Mouse (Mus musculus): ENCODE results near the gene Glt28d2. TPM values are rescaled to one million over a fixed set of nuclear protein-coding genes. Genes with fewer than 3 reads are reported as not detected.

Glt28d2 gene
- polyA plus RNA-seq, 1 experiment from 2014 or later = 3.4 TPM

DNA sequence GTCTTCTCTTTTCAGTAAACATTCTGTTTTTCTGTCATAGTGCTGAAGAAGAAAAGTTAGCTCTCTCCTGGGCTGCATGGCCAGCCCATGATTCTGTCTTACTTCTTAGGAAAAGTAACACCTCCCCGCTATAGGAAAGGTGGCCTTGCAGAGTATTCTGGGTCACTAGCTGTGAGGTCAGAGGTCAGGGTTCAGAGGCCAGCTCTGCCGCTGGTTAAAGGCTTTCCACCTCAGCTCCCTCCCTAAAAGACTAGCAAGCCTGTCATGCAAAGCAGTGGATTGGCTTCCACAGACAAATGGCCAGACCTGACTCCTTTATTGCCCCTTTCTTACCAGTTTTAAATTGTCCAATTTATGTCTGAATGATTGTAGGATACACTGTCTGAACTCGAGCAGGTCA is 23.3 kb downstream of the Glt28d2 start:
- H3K4me2 ChIP-seq (replicated peaks) = no peak overlapping the region
- no peak overlapping the region for H3K9ac ChIP-seq
- H3K4me3 ChIP-seq (replicated peaks) = no peak overlapping the region
- WGBS = 34% methylated on average over 3 of the region's 3 CpGs
- H3K27ac ChIP-seq (replicated peaks) = no peak overlapping the region
- no peak for ATAC-seq (ENCODE audit: insufficient number of reproducible peaks, low FRiP score, low TSS enrichment, low read depth)
- no peaks in the 10 kb centered on the region for H3K36me3 ChIP-seq
- no peaks in the 10 kb centered on the region for H3K27me3 ChIP-seq
- H3K9me3 ChIP-seq (replicated peaks) = no peaks in the 10 kb centered on the region
- H3K4me1 ChIP-seq = no peaks in the 10 kb centered on the region

DNA sequence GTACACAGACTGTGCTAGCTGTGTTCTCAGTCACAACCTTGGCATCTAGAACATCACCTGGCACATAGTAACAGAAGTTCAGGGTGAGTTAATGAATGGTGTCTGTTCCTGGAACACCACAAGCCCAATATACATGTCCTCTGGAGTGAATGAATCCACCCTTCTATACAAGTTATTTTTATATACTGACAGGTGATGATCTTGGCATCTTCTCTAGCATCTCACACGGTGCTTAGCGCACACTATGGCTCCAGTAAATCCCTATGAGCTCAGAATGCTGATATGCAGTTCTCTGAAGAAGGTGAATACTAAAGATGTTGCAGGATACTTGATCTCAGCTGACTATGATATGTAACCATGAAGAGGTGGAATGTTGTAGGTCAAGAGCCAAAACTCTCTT is 24.4 kb downstream of the Glt28d2 start:
- Histone ChIP-seq H3K27ac (replicated peaks) (no peak overlapping the region), H3K27me3 (no peaks in the 10 kb centered on the region), H3K4me1 (peaks cover 6% of the 10 kb centered on the region), H3K4me3 (replicated peaks) (no peak overlapping the region), H3K9ac (no peak overlapping the region), H3K4me2 (replicated peaks) (no peak overlapping the region), H3K36me3 (no peaks in the 10 kb centered on the region), H3K9me3 (replicated peaks) (no peaks in the 10 kb centered on the region)
- ATAC-seq (ENCODE audit: insufficient number of reproducible peaks, low FRiP score, low TSS enrichment, low read depth) = no peak
- WGBS = 84% methylated on average over 2 of the region's 2 CpGs

DNA sequence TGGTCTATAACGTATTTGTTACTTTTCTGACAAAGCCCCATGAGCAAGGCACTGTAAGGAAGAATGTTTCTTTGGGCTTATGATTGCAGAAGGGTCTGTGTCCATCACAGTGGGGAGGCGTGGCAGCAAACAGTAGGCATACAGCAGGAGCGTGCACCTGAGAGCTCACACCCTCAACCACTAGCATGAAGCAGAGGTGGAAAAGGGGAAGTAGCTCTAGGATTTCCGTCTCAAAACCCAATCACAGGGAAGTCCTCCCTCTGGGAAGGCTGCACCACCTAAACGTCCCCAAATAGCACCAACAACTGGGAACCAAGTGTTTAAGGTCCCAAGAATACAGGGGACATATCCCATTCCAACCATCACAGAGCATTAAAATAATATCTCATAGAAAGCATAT is 26.3 kb downstream of the Glt28d2 start:
- Histone ChIP-seq H3K4me3 (replicated peaks) (no peak overlapping the region), H3K27me3 (no peaks in the 10 kb centered on the region), H3K4me2 (replicated peaks) (no peak overlapping the region), H3K27ac (replicated peaks) (no peak overlapping the region), H3K36me3 (no peaks in the 10 kb centered on the region), H3K9ac (no peak overlapping the region), H3K4me1 (peaks cover 6% of the 10 kb centered on the region), H3K9me3 (replicated peaks) (no peaks in the 10 kb centered on the region)
- no peak for ATAC-seq (ENCODE audit: insufficient number of reproducible peaks, low FRiP score, low TSS enrichment, low read depth)
- WGBS = 77% methylated on average over 5 of the region's 5 CpGs

- no peak overlapping the region for H3K27ac ChIP-seq (replicated peaks)
- H3K4me1 ChIP-seq = peaks cover 6% of the 10 kb centered on the region
- H3K4me2 ChIP-seq (replicated peaks) = no peak overlapping the region
- no peaks in the 10 kb centered on the region for H3K36me3 ChIP-seq
- no peak overlapping the region for H3K9ac ChIP-seq
- ATAC-seq (ENCODE audit: insufficient number of reproducible peaks, low FRiP score, low TSS enrichment, low read depth) = no peak
- H3K27me3 ChIP-seq = no peaks in the 10 kb centered on the region
- H3K4me3 ChIP-seq (replicated peaks) = no peak overlapping the region
- 76% methylated on average over 6 of the region's 6 CpGs for WGBS
- H3K9me3 ChIP-seq (replicated peaks) = no peaks in the 10 kb centered on the region
These were observed 28.0 kb downstream of the Glt28d2 start for GRCm38 (mm10) chr3:85859311-85859710.

- no peak overlapping the region for H3K9ac ChIP-seq
- WGBS = 52% methylated on average over 11 of the region's 11 CpGs
- H3K4me2 ChIP-seq (replicated peaks) = no peak overlapping the region
- no peak overlapping the region for H3K4me3 ChIP-seq (replicated peaks)
- no peaks in the 10 kb centered on the region for H3K9me3 ChIP-seq (replicated peaks)
- peaks cover 6% of the 10 kb centered on the region for H3K4me1 ChIP-seq
- H3K27me3 ChIP-seq = no peaks in the 10 kb centered on the region
- no peaks in the 10 kb centered on the region for H3K36me3 ChIP-seq
- H3K27ac ChIP-seq (replicated peaks) = peak overlapping the region; percentile 58; the same call in 1 of the 2 replicates
- ATAC-seq (ENCODE audit: insufficient number of reproducible peaks, low FRiP score, low TSS enrichment, low read depth) = no peak
These were observed 28.9 kb downstream of the Glt28d2 start for GRCm38 (mm10) chr3:85858140-85859135.

GRCm38 (mm10) chr3:85857083-85857482 is 30.2 kb downstream of the Glt28d2 start:
- WGBS = 49% methylated on average over 4 of the region's 4 CpGs

GRCm38 (mm10) chr3:85855947-85856346 is 31.4 kb downstream of the Glt28d2 start:
- Histone ChIP-seq H3K4me2 (replicated peaks) (no peak overlapping the region), H3K27ac (replicated peaks) (no peak overlapping the region), H3K9me3 (replicated peaks) (no peaks in the 10 kb centered on the region), H3K36me3 (no peaks in the 10 kb centered on the region), H3K9ac (no peak overlapping the region), H3K4me3 (replicated peaks) (no peak overlapping the region), H3K4me1 (peaks cover 6% of the 10 kb centered on the region), H3K27me3 (no peaks in the 10 kb centered on the region)
- 75% methylated on average over 5 of the region's 5 CpGs for WGBS
- no peak for ATAC-seq (ENCODE audit: insufficient number of reproducible peaks, low FRiP score, low TSS enrichment, low read depth)

More at GRCm38 (mm10) chr3:85857083-85857482, 30.2 kb downstream of the Glt28d2 start:
- Histone ChIP-seq H3K9ac (no peak overlapping the region), H3K9me3 (replicated peaks) (no peaks in the 10 kb centered on the region), H3K4me1 (peaks cover 6% of the 10 kb centered on the region), H3K36me3 (no peaks in the 10 kb centered on the region), H3K4me2 (replicated peaks) (no peak overlapping the region), H3K4me3 (replicated peaks) (no peak overlapping the region), H3K27me3 (no peaks in the 10 kb centered on the region), H3K27ac (replicated peaks) (no peak overlapping the region)
- ATAC-seq (ENCODE audit: insufficient number of reproducible peaks, low FRiP score, low TSS enrichment, low read depth) = no peak

GRCm38 (mm10) chr3:85855043-85855442 is 32.3 kb downstream of the Glt28d2 start:
- ATAC-seq (ENCODE audit: insufficient number of reproducible peaks, low FRiP score, low TSS enrichment, low read depth) = no peak
- H3K4me3 ChIP-seq (replicated peaks) = no peak overlapping the region
- no peaks in the 10 kb centered on the region for H3K27me3 ChIP-seq
- 76% methylated on average over 3 of the region's 3 CpGs for WGBS
- no peak overlapping the region for H3K9ac ChIP-seq
- peaks cover 6% of the 10 kb centered on the region for H3K4me1 ChIP-seq
- no peak overlapping the region for H3K4me2 ChIP-seq (replicated peaks)
- H3K9me3 ChIP-seq (replicated peaks) = no peaks in the 10 kb centered on the region
- H3K36me3 ChIP-seq = no peaks in the 10 kb centered on the region
- no peak overlapping the region for H3K27ac ChIP-seq (replicated peaks)

DNA sequence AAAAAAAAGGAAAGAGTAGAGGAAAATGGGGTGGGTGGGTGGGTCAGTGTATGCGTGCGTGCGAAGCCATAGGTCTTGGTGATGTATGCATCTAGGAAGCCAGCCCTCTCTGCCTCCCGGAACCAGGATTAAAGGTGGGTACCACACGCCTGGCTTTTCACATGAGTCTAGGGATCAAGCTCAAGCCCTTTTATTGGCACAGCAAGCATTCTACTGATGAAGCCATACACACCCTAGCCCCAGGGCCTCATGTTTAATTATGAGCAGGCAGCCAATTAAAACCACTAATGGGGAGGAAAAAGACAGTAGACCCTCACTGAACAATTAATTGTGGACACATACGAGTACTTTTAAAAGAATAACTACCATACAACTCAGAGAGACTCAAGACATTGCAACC is 33.2 kb downstream of the Glt28d2 start:
- WGBS = 77% methylated on average over 6 of the region's 6 CpGs
- H3K9me3 ChIP-seq (replicated peaks) = no peaks in the 10 kb centered on the region
- ATAC-seq (ENCODE audit: insufficient number of reproducible peaks, low FRiP score, low TSS enrichment, low read depth) = no peak
- no peak overlapping the region for H3K9ac ChIP-seq
- H3K4me2 ChIP-seq (replicated peaks) = no peak overlapping the region
- H3K36me3 ChIP-seq = no peaks in the 10 kb centered on the region
- H3K27ac ChIP-seq (replicated peaks) = no peak overlapping the region
- no peak overlapping the region for H3K4me3 ChIP-seq (replicated peaks)
- no peaks in the 10 kb centered on the region for H3K27me3 ChIP-seq
- H3K4me1 ChIP-seq = peaks cover 6% of the 10 kb centered on the region

DNA sequence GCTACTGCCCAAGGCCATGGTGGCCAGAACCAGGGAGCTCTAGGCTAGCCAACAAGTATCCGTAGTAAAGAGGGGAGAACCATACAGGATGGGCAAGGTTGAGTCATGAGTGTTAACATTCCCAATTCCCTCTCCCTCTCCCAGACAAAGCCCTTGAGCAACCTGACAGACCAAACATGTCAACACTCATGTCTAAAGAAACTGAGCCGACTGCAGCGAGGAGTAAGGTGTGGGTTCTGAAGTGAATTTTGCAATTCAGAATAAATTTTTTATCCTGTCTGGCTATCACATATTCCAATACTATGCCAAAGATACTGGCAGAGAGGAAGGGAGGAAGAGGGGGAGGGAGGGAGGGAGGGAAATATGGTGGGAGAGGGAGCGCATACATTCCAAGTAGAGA is 33.6 kb downstream of the Glt28d2 start:
- Histone ChIP-seq H3K4me2 (replicated peaks) (no peak overlapping the region), H3K9me3 (replicated peaks) (no peaks in the 10 kb centered on the region), H3K4me1 (peaks cover 3% of the 10 kb centered on the region), H3K4me3 (replicated peaks) (no peak overlapping the region), H3K27ac (replicated peaks) (no peak overlapping the region), H3K27me3 (no peaks in the 10 kb centered on the region), H3K36me3 (no peaks in the 10 kb centered on the region), H3K9ac (no peak overlapping the region)
- 73% methylated on average over 4 of the region's 4 CpGs for WGBS
- ATAC-seq (ENCODE audit: insufficient number of reproducible peaks, low FRiP score, low TSS enrichment, low read depth) = no peak

- Histone ChIP-seq H3K9me3 (replicated peaks) (no peaks in the 10 kb centered on the region), H3K27ac (replicated peaks) (no peak overlapping the region), H3K4me2 (replicated peaks) (no peak overlapping the region), H3K4me3 (replicated peaks) (no peak overlapping the region), H3K9ac (no peak overlapping the region), H3K36me3 (no peaks in the 10 kb centered on the region), H3K27me3 (no peaks in the 10 kb centered on the region), H3K4me1 (no peaks in the 10 kb centered on the region)
- ATAC-seq (ENCODE audit: insufficient number of reproducible peaks, low FRiP score, low TSS enrichment, low read depth) = no peak
- WGBS = 88% methylated on average over 1 of the region's 1 CpGs
These were observed 37.2 kb downstream of the Glt28d2 start for GRCm38 (mm10) chr3:85850079-85850478.

GRCm38 (mm10) chr3:85846316-85846715 is 41.0 kb downstream of the Glt28d2 start:
- Histone ChIP-seq H3K36me3 (no peaks in the 10 kb centered on the region), H3K9ac (no peak overlapping the region), H3K27ac (replicated peaks) (no peak overlapping the region), H3K4me1 (peaks cover 15% of the 10 kb centered on the region), H3K9me3 (replicated peaks) (no peaks in the 10 kb centered on the region), H3K27me3 (no peaks in the 10 kb centered on the region), H3K4me3 (replicated peaks) (no peak overlapping the region), H3K4me2 (replicated peaks) (no peak overlapping the region)
- ATAC-seq (ENCODE audit: insufficient number of reproducible peaks, low FRiP score, low TSS enrichment, low read depth) = peak; percentile 37; the same call in 1 of the 2 replicates
- WGBS = 48% methylated on average over 1 of the region's 1 CpGs

Measured in embryonic facial prominence, embryonic 15.5 days (tissue).